Mouse (Mus musculus) lung, postnatal 36 days (tissue): ENCODE data around the gene Nkain1.

Source experiments
- DNase-seq: peaks from one replicate; pipeline ENCODE4 v3.0.0; 2022; ENCODE audit warnings: mixed read lengths

Gene Nkain1

GRCm38 (mm10) chr4:130549189-130549588, 24.8 kb downstream of the Nkain1 start:
- DNase-seq, result no peak

DNA sequence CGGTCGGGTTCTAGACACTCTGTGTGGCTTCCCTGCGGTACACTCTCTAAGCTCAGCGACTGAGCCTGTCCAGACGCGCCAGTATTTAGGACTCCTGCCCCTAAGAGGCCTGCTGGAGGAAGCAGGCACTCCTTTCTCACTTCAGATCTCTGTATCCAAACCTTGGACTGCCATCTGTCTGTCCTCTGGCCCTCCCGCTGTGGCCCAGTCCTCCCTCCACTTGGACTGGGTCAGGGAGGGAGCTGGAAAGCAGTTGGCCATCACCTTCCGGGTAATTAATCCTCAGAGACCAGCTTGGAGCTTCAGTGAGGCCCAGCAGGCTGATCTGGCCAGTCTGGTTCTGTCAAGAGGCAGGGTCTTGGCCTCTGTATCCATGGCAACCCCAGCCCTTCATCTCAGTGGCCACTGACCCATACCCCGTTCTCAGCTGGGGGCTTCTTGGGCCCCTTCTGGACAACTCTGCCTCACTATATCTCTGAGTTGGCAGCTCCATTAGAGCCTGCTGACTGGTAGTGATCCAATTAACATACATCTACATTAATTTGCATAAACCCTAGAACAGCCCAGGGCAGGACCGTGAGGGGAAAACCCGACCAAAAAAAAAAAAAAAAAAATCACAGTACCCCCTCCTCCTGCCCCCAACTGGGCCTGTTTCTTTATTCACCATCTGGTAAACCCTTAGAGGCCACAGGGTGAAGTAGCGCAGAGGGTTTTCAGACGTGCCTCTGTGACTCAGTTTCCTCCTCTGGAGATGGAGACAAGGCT, 27.0 kb downstream of the Nkain1 start:
- no peak for DNase-seq

GRCm38 (mm10) chr4:130544392-130544791, 29.6 kb downstream of the Nkain1 start:
- no peak for DNase-seq

GRCm38 (mm10) chr4:130543121-130543520, 30.9 kb downstream of the Nkain1 start:
- DNase-seq, result no peak

DNA sequence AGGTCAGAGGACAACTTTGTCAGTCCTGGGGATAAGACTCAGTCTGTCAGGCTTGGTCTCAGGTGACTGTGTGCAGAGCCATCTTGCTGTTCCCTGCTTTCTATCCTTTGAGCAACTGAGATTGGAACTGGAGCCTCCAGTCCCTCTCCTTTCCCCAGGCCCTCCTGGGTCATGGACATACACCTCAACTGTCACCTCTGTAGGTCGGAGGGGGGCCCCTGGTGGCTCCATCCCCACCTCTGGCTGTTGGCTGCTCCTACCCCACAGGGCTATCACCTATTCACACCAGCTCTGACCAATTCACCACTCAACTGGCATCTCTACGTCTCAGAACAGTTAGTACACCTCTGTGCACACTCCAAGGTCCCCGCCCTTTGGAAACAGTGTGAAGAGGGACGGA, 33.1 kb downstream of the Nkain1 start:
- DNase-seq, result no peak

GRCm38 (mm10) chr4:130539706-130540105, 34.3 kb downstream of the Nkain1 start:
- no peak for DNase-seq

DNA sequence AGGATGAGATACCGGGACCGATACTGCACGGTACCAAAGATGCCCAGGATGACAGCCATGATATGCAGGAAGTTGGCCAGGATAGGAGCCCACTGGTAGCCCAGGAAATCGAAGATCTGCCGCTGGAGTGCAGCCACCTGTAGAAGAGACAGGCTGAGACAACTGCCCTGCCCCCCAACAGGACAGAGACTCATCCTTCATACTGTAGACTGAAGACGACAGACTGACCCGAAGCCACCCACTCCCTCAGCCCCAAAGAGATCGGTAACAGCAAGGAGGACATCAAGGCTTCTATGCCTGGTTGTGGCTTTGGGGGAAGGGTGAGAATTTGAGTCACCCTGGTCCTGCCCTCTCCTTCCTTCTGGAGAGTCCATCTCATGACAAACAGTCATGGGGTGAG, 34.9 kb downstream of the Nkain1 start:
- DNase-seq, result no peak

- no peak for DNase-seq
Observed at GRCm38 (mm10) chr4:130537371-130537770, 36.6 kb downstream of the Nkain1 start.

DNA sequence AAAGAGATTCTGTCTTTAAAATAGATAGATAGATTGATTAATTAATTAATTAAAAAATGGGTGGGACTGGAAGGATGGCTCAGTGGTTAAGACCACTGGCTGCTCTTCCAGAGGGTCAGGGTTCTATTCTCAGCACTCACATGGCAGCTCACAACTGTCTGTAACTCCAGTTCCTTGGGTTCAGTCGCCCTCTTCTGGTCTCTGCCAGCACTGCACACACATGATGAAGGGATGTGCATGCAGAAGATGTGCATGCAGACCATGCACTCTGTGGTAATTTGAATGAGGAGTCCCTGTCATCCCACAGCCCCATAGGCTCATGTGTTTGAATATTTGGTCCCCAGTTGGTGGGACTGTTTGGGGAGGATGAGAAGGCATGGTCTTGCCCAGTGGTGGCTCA, 38.2 kb downstream of the Nkain1 start:
- DNase-seq, result no peak

- peak; percentile 92 for DNase-seq
Observed at GRCm38 (mm10) chr4:130533975-130534374, 40.0 kb downstream of the Nkain1 start.

- no peak for DNase-seq
Observed at GRCm38 (mm10) chr4:130532347-130532746, 41.6 kb downstream of the Nkain1 start.

- peak; percentile 73 for DNase-seq
Observed at GRCm38 (mm10) chr4:130531645-130532280, 42.2 kb downstream of the Nkain1 start.

DNA sequence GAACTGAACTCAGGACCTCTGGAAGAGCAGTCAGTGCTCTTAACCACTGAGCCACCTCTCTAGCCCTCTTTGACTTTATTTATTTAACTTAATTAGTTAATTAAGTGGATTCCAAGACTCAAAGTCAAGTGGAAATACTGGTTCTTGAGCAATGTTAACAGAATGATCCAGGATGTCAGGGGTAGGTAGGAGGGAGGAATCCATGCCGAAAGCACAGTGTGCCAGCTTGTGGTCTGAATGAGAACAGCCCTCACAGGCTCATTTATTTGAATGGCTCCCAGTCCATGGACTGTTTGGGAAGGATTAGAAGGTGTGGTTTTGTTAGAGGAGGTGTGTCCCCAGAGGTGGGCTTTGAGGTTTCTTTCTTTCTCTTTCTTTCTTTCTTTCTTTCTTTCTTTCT, 46.2 kb downstream of the Nkain1 start:
- DNase-seq, result peak; percentile 21

GRCm38 (mm10) chr4:130525041-130525440, 48.9 kb downstream of the Nkain1 start:
- DNase-seq, result no peak

GRCm38 (mm10) chr4:130521466-130521865, 52.5 kb downstream of the Nkain1 start:
- DNase-seq, result no peak

DNA sequence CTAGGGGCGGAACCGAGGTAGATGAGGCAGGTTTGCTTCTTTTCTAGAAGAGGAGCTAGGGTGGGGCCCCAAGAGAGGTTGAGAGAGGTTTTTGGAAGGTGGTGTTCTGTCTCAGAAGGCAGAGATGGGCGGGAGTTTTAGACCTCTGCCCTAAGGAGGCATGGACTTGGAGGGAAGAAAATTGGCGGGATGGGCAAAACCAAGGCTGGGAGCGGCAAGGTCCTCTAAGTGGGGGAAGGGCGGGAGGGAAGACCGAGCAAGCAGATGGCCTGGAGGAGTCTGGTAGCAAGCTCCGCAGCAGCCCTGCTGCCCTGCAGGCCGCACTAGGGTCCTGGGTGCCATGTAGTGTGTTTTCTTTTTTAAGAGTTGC, 53.5 kb downstream of the Nkain1 start:
- no peak for DNase-seq

GRCm38 (mm10) chr4:130519567-130520481, 54.1 kb downstream of the Nkain1 start:
- DNase-seq, result peak; percentile 99

DNA sequence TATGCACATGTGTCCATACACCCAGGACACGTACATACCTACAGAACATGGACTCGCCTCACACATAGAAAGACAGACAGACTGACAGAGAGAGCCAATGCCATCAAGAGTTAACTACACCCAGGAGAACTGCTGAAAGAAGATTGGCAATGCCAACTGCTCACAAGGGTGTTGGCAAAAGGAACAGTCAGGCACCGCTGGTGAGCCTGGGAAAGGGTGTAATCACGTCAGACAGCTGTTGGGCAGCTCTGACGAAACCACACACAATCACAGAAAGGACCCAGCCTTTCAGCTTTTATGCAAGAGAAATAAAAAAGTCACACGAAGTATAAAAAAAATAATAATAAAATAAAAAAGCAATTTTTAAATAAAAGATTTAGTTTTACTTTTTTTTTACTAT, 57.5 kb downstream of the Nkain1 start:
- DNase-seq, result no peak
